Mouse (Mus musculus): ENCODE results near the gene Lrrc8c. TPM values are rescaled to one million over a fixed set of nuclear protein-coding genes. Genes with fewer than 3 reads are reported as not detected.

Lrrc8c gene
- polyA plus RNA-seq, 1 experiment from 2014 or later, result 26.7 TPM

GRCm38 (mm10) chr5:105494246-105494917 lies 24.8 kb upstream of the Lrrc8c start:
- H3K4me3 ChIP-seq, result peak overlapping the region; percentile 53; the same call in 1 of the 2 replicates
- WGBS, result 50% methylated on average over 10 of the region's 10 CpGs
- H3K27me3 ChIP-seq (ENCODE audit: insufficient read depth, poor library complexity, severe bottlenecking), result peaks cover 3% of the 10 kb centered on the region; the same call in 1 of the 2 replicates
- H3K36me3 ChIP-seq, result no peaks in the 10 kb centered on the region
- peak overlapping the region; percentile 23; the same call in 1 of the 2 replicates for H3K27ac ChIP-seq
- no peak for DNase-seq (ENCODE audit: low spot score)
- no peaks in the 10 kb centered on the region for H3K9me3 ChIP-seq
- peaks cover 8% of the 10 kb centered on the region; the same call in 1 of the 2 replicates for H3K4me1 ChIP-seq

- no peaks in the 10 kb centered on the region for H3K36me3 ChIP-seq
- peak overlapping the region; percentile 23; the same call in 1 of the 2 replicates for H3K27ac ChIP-seq
- peak; percentile 91 for DNase-seq (ENCODE audit: low spot score)
- H3K27me3 ChIP-seq (ENCODE audit: insufficient read depth, poor library complexity, severe bottlenecking), result peaks cover 3% of the 10 kb centered on the region; the same call in 1 of the 2 replicates
- WGBS, result 12% methylated on average over 24 of the region's 24 CpGs
- H3K4me3 ChIP-seq, result peak overlapping the region; percentile 53
- peaks cover 10% of the 10 kb centered on the region; the same call in 1 of the 2 replicates for H3K4me1 ChIP-seq
- H3K9me3 ChIP-seq, result no peaks in the 10 kb centered on the region
These were observed 24.0 kb upstream of the Lrrc8c start for GRCm38 (mm10) chr5:105494918-105495901.

GRCm38 (mm10) chr5:105496133-105496532 lies 23.1 kb upstream of the Lrrc8c start:
- H3K4me3 ChIP-seq, result no peak overlapping the region
- H3K36me3 ChIP-seq, result no peaks in the 10 kb centered on the region
- no peak for DNase-seq (ENCODE audit: low spot score)
- WGBS, result 85% methylated on average over 4 of the region's 4 CpGs
- peaks cover 15% of the 10 kb centered on the region; the same call in 1 of the 2 replicates for H3K4me1 ChIP-seq
- H3K27ac ChIP-seq, result no peak overlapping the region
- no peaks in the 10 kb centered on the region for H3K9me3 ChIP-seq
- peaks cover 3% of the 10 kb centered on the region; the same call in 1 of the 2 replicates for H3K27me3 ChIP-seq (ENCODE audit: insufficient read depth, poor library complexity, severe bottlenecking)

- no peak overlapping the region for H3K4me3 ChIP-seq
- H3K27ac ChIP-seq, result no peak overlapping the region
- H3K36me3 ChIP-seq, result no peaks in the 10 kb centered on the region
- 79% methylated on average over 7 of the region's 7 CpGs for WGBS
- H3K9me3 ChIP-seq, result no peaks in the 10 kb centered on the region
- peaks cover 15% of the 10 kb centered on the region; the same call in 1 of the 2 replicates for H3K4me1 ChIP-seq
- peaks cover 3% of the 10 kb centered on the region; the same call in 1 of the 2 replicates for H3K27me3 ChIP-seq (ENCODE audit: insufficient read depth, poor library complexity, severe bottlenecking)
- DNase-seq (ENCODE audit: low spot score), result no peak
These were observed 22.6 kb upstream of the Lrrc8c start for GRCm38 (mm10) chr5:105496586-105496985.

GRCm38 (mm10) chr5:105498429-105499000 lies 20.7 kb upstream of the Lrrc8c start:
- no peaks in the 10 kb centered on the region for H3K9me3 ChIP-seq
- no peak for DNase-seq (ENCODE audit: low spot score)
- no peak overlapping the region for H3K27ac ChIP-seq
- H3K27me3 ChIP-seq (ENCODE audit: insufficient read depth, poor library complexity, severe bottlenecking), result peaks cover 1% of the 10 kb centered on the region; the same call in 1 of the 2 replicates
- H3K36me3 ChIP-seq, result no peaks in the 10 kb centered on the region
- peaks cover 15% of the 10 kb centered on the region; the same call in 1 of the 2 replicates for H3K4me1 ChIP-seq
- 66% methylated on average over 4 of the region's 4 CpGs for WGBS
- no peak overlapping the region for H3K4me3 ChIP-seq

- no peak for DNase-seq (ENCODE audit: low spot score)
- H3K27me3 ChIP-seq (ENCODE audit: insufficient read depth, poor library complexity, severe bottlenecking), result no peaks in the 10 kb centered on the region
- no peak overlapping the region for H3K27ac ChIP-seq
- no peaks in the 10 kb centered on the region for H3K36me3 ChIP-seq
- H3K9me3 ChIP-seq, result no peaks in the 10 kb centered on the region
- WGBS, result 79% methylated on average over 1 of the region's 1 CpGs
- no peak overlapping the region for H3K4me3 ChIP-seq
- peaks cover 14% of the 10 kb centered on the region; the same call in 1 of the 2 replicates for H3K4me1 ChIP-seq
These were observed 19.8 kb upstream of the Lrrc8c start for GRCm38 (mm10) chr5:105499396-105499795.

GRCm38 (mm10) chr5:105500132-105501121 lies 18.8 kb upstream of the Lrrc8c start:
- no peak overlapping the region for H3K27ac ChIP-seq
- H3K4me3 ChIP-seq, result no peak overlapping the region
- WGBS, result 50% methylated on average over 12 of the region's 12 CpGs
- DNase-seq (ENCODE audit: low spot score), result no peak
- H3K9me3 ChIP-seq, result no peaks in the 10 kb centered on the region
- H3K36me3 ChIP-seq, result no peaks in the 10 kb centered on the region
- peaks cover 10% of the 10 kb centered on the region; the same call in 1 of the 2 replicates for H3K4me1 ChIP-seq
- no peaks in the 10 kb centered on the region for H3K27me3 ChIP-seq (ENCODE audit: insufficient read depth, poor library complexity, severe bottlenecking)

GRCm38 (mm10) chr5:105501136-105501535 lies 18.1 kb upstream of the Lrrc8c start:
- Histone ChIP-seq H3K27ac (no peak overlapping the region), H3K36me3 (no peaks in the 10 kb centered on the region), H3K4me3 (no peak overlapping the region), H3K4me1 (peaks cover 10% of the 10 kb centered on the region; the same call in 1 of the 2 replicates), H3K27me3 (ENCODE audit: insufficient read depth, poor library complexity, severe bottlenecking) (no peaks in the 10 kb centered on the region), H3K9me3 (no peaks in the 10 kb centered on the region)
- DNase-seq (ENCODE audit: low spot score), result no peak
- 73% methylated on average over 3 of the region's 3 CpGs for WGBS

GRCm38 (mm10) chr5:105508813-105509212 lies 10.4 kb upstream of the Lrrc8c start:
- 0 out of 2 replicates have a peak, but pooled peaks cover 3% of the 10 kb centered on the region for H3K4me1 ChIP-seq
- no peaks in the 10 kb centered on the region for H3K36me3 ChIP-seq
- no peaks in the 10 kb centered on the region for H3K9me3 ChIP-seq
- H3K27ac ChIP-seq, result no peak overlapping the region
- H3K4me3 ChIP-seq, result no peak overlapping the region
- H3K27me3 ChIP-seq (ENCODE audit: insufficient read depth, poor library complexity, severe bottlenecking), result no peaks in the 10 kb centered on the region
- WGBS, result 90% methylated on average over 6 of the region's 6 CpGs
- DNase-seq (ENCODE audit: low spot score), result no peak

- no peak for DNase-seq (ENCODE audit: low spot score)
- Histone ChIP-seq H3K36me3 (no peaks in the 10 kb centered on the region), H3K4me1 (peaks cover 8% of the 10 kb centered on the region), H3K4me3 (no peak overlapping the region), H3K27me3 (ENCODE audit: insufficient read depth, poor library complexity, severe bottlenecking) (no peaks in the 10 kb centered on the region), H3K9me3 (no peaks in the 10 kb centered on the region), H3K27ac (no peak overlapping the region)
- 39% methylated on average over 4 of the region's 4 CpGs for WGBS
These were observed 6.9 kb upstream of the Lrrc8c start for GRCm38 (mm10) chr5:105512297-105512696.

GRCm38 (mm10) chr5:105515532-105515931 lies 3.7 kb upstream of the Lrrc8c start:
- Histone ChIP-seq H3K4me1 (peaks cover 28% of the 10 kb centered on the region), H3K27me3 (ENCODE audit: insufficient read depth, poor library complexity, severe bottlenecking) (no peaks in the 10 kb centered on the region), H3K36me3 (no peaks in the 10 kb centered on the region), H3K27ac (no peak overlapping the region), H3K9me3 (no peaks in the 10 kb centered on the region), H3K4me3 (no peak overlapping the region)
- WGBS, result 75% methylated on average over 6 of the region's 6 CpGs
- no peak for DNase-seq (ENCODE audit: low spot score)

Data from heart, embryonic 10.5 days (tissue).